Mouse (Mus musculus) A20 (cell line): Measurements from ENCODE around the gene Uvrag.

ENCODE experiments used
- DNase-seq: peaks from one replicate; pipeline ENCODE4 v3.0.0-alpha.2; 2011; ENCODE audit warnings: low read depth, low spot score

Gene Uvrag

GRCm38 (mm10) chr7:98889211-98889610 lies 251.7 kb downstream of the Uvrag start:
- DNase-seq: no peak

GRCm38 (mm10) chr7:98888810-98889209 lies 252.1 kb downstream of the Uvrag start:
- no peak for DNase-seq

GRCm38 (mm10) chr7:98887811-98888261 lies 253.1 kb downstream of the Uvrag start:
- peak; percentile 75 for DNase-seq

DNA sequence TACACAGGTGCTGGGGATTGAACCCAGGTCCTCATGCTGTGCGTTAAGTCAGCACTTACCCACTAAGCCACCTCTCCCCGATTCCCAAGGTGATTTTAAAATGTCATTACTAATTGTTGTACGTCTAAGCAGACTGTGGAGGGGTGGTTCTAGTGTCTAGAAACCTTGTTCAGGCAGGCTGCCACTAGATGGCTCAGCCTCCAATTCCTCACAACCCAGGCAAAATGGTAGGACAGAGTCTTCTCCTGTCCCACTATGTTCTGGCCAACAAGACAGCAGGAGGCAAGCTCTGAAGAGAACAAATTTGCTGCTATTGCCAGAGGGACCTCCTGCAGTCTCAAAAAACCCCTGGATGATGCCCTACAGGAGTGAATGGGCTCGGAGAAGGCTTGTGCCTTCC lies 259.1 kb downstream of the Uvrag start:
- DNase-seq: no peak

- DNase-seq: no peak
Measured at GRCm38 (mm10) chr7:98879176-98879575, 261.8 kb downstream of the Uvrag start.

GRCm38 (mm10) chr7:98876119-98876518 lies 264.8 kb downstream of the Uvrag start:
- no peak for DNase-seq

DNA sequence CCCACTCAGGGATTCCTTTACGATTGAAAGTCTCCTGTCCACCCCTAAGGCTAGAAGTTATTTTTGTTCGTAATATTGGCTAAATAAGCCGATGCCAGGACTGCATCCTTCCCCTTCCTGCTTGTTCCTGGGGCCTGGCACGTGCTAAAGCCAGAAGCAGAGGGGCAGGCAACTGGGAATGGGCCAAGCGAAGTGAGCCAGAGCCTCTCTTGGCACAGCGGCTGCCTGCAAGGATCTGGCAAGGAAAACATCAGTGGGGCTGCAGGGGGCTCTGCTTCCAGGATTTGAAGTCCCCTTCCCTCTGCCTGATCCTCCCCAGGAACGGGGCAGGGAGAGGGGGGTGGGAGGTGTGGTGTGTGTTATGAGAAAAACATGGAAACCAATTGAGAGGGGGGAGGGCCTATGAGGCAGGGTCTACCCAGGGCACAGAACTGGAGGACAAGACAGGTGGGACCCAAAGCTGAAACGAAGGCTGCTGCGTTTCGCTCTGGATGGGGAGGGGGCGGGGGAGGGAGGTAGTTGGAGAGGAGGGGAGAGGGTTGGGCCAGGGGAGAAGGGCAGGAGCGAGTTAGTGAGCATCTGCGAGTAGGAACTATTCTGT lies 265.5 kb downstream of the Uvrag start:
- no peak for DNase-seq

GRCm38 (mm10) chr7:98874411-98874951 lies 266.5 kb downstream of the Uvrag start:
- no peak for DNase-seq

- DNase-seq: no peak
Measured at GRCm38 (mm10) chr7:98873316-98873715, 267.6 kb downstream of the Uvrag start.

GRCm38 (mm10) chr7:98871882-98872281 lies 269.1 kb downstream of the Uvrag start:
- DNase-seq: no peak

DNA sequence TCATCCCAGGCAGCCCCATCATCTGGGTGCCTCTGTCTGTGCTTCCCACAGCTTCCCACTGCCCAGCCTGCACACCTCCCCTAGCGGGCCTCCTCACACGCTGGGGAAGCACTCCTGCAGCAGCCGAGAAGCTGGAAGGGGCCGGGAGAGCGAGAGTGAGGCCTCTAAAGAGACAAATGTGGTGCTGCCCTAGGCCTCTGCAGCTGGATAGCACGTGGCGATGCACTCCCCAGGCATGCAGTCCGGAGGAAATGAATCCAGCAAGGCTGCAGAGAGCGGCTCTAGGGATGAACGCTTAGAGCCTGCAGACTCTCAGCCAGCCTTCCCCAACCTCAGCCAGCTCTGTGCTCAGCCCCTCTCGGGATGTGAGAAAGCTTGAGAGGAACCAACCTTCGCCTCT lies 270.1 kb downstream of the Uvrag start:
- DNase-seq: no peak

- peak; percentile 75 for DNase-seq
Measured at GRCm38 (mm10) chr7:98869070-98869469, 271.9 kb downstream of the Uvrag start.

GRCm38 (mm10) chr7:98867794-98868150 lies 273.2 kb downstream of the Uvrag start:
- no peak for DNase-seq

DNA sequence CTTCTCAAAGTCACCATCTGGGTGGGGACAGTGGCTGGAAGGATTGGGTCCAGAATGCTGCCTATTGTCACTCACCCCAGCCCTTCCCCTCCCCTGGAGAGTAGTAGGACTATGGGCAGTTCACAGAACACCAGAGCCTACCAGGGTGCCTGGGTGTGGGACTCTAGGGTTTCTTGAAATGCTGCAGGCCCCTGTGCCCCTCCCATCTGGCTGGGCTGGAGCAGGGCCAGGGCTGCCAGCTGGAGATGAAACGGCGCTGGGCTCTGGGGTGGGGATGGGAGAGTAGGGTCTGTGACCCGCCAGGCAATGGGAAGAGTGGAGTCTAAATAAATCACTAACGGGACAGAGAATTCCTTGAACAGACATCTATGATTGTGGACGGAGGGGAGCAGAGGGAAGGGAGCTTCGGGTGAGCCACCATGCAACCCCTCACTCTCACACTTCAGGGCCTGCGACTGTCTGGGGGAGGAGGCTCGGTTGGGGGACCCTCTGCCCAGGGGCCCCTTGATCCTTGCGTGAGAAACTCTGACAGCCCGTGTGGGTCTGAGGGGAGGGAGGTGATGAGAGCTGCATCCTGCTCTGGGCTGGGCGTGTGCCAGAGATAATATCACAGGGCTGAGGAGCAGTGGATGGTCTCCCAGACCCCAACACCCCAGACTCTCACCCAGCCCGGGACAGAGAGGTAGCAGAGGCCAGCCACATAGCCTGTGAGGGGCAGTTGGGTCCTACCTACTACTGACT lies 273.7 kb downstream of the Uvrag start:
- DNase-seq: no peak

DNA sequence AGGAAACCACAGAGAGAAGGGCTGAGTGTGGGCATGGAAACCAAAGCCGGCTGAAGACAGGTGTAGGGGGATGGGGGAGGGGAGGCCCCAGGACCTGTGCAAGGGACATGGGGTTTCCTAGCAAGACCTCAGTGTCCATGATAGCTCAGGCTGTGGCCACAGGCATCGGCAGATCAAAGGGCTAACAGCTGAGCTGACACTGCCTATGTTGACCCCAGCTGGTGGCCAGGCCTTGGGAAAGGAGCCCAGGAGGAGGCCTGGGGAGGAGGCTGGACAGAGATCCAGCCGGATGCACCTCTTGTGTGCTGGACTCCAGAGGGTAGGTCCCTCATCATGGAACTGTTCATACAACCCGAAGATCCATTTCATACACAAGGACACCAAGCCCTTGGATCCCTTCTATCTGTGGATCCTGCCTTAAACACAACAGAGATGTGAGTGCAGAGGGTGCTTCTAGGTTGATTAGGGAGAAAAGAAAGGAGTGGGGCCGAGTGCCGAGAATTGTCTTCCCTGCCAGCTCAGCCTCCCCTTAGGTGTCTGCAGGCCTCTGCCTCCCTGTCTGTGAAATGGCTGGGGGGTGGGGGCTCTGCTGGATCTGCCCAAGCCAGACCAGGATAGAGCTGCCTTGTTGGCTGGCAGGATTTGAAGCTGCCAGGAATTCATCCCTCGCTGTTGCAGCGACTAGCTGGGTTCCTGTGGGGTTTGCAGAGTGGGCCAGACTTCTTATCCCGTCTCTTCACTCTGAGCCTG lies 276.8 kb downstream of the Uvrag start:
- DNase-seq: no peak

GRCm38 (mm10) chr7:98862994-98863393 lies 277.9 kb downstream of the Uvrag start:
- DNase-seq: no peak

- DNase-seq: no peak
Measured at GRCm38 (mm10) chr7:98861002-98861401, 279.9 kb downstream of the Uvrag start.

GRCm38 (mm10) chr7:98857094-98857493 lies 283.8 kb downstream of the Uvrag start:
- no peak for DNase-seq

DNA sequence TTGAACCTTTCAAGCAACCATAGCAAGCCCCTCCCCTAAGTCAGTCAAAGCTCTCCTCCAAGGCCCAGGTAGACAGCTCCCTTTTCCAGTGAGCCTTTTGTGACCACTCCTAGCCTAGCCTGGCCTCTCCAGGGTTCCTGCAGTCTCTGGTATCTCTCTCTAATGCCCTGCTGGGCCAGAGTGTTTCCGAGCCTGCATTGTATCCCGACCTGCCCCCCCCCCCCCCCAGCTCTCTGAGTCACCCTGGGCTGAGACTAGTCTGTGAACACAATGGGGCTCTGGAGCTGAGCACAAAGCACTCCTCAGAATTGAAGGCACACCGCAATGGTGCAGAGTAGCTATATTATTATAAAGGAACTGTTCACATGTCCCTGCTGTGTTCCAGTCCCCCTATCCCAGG lies 284.8 kb downstream of the Uvrag start:
- no peak for DNase-seq

- DNase-seq: no peak
Measured at GRCm38 (mm10) chr7:98855388-98855787, 285.6 kb downstream of the Uvrag start.

- no peak for DNase-seq
Measured at GRCm38 (mm10) chr7:98853806-98854205, 287.1 kb downstream of the Uvrag start.

DNA sequence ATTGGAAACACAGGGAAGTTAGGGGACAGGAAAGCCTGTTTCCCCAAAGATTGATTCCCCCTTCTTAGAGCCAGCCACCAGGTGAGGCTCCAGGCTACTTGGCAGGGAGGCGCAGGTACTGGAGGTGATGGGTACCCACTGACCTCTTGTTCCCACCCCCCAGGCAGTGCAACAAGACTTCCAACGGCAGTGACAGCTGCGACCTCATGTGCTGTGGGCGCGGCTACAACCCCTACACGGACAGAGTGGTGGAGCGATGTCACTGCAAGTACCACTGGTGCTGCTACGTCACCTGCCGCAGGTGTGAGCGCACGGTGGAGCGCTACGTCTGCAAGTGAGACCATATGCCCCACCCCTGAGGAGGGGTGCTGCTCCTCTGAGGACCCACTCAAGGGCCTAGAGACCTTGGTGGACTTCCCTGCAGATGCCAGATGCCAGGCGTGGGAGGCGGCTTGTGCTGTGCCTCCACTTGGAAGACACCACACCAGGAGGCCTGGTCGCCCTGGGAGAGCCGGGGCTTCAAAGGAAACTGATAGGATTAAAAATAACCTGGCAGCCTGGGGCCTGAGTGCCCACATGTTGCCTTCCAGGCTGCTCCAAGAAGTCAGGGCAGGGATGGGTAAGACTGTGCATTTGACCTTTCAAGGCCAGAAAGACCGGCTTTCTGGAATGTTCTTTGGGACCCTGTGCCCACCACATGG lies 287.8 kb downstream of the Uvrag start:
- DNase-seq: no peak
